Mouse (Mus musculus) retina, postnatal 7 days (tissue): ENCODE results near the gene Sin3b.

Source experiments
- DNase-seq: peaks from one replicate; pipeline ENCODE4 v3.0.0-alpha.2; 2012; ENCODE audit warnings: low read depth, low spot score

Gene Sin3b

GRCm38 (mm10) chr8:72753165-72753564 is 30.1 kb downstream of the Sin3b start:
- no peak for DNase-seq

- no peak for DNase-seq
These were observed 30.7 kb downstream of the Sin3b start for GRCm38 (mm10) chr8:72753781-72754180.

- DNase-seq, result no peak
These were observed 32.9 kb downstream of the Sin3b start for GRCm38 (mm10) chr8:72756031-72756430.

- DNase-seq, result no peak
These were observed 33.8 kb downstream of the Sin3b start for GRCm38 (mm10) chr8:72756771-72757390.

- no peak for DNase-seq
These were observed 34.5 kb downstream of the Sin3b start for GRCm38 (mm10) chr8:72757426-72758195.

- DNase-seq, result no peak
These were observed 35.2 kb downstream of the Sin3b start for GRCm38 (mm10) chr8:72758310-72758709.

GRCm38 (mm10) chr8:72760216-72760615 is 37.1 kb downstream of the Sin3b start:
- DNase-seq, result no peak

- no peak for DNase-seq
These were observed 38.4 kb downstream of the Sin3b start, which contains the start of gene F2rl3 for GRCm38 (mm10) chr8:72761322-72762051. Gene F2rl3 (plus strand): TSS chr8:72761880.

GRCm38 (mm10) chr8:72762306-72762705 is 39.2 kb downstream of the Sin3b start:
- DNase-seq, result no peak

GRCm38 (mm10) chr8:72765696-72766095 is 42.6 kb downstream of the Sin3b start:
- no peak for DNase-seq

GRCm38 (mm10) chr8:72766777-72767176 is 43.7 kb downstream of the Sin3b start:
- no peak for DNase-seq

- DNase-seq, result no peak
These were observed 54.7 kb downstream of the Sin3b start for GRCm38 (mm10) chr8:72777797-72778196.

GRCm38 (mm10) chr8:72780644-72781043 is 57.6 kb downstream of the Sin3b start:
- DNase-seq, result no peak

- DNase-seq, result no peak
These were observed 78.5 kb downstream of the Sin3b start for GRCm38 (mm10) chr8:72801583-72801982.
